Mouse (Mus musculus): ENCODE data around the gene Gm21454.
"Not testable (repeated sequence)": the region's sequence is repeated elsewhere in the genome, so short reads cannot be mapped to it uniquely, and the experiment has no call there.

Gene Gm21454

DNA sequence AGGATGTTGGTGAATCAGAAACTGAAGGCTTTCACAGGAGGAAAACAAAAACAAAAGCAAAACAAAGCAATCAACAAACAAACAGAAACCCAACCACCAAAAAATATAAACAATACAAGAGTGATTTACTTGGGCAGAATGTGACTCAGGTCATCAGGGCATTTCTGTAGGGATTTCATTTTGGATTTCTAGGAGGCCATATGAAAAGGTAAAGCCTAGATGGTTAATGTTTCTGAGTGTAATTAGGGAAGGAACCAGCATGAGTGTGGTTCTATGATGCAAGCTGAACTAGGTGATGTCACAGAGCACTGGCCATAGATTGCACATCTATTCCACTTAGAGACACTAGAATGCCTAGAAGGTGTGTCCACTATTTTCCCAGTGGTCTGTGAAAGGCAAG is at the start of gene Gm21454, which contains the start of gene Gm21440:
Gene Gm21454, plus strand, starts transcription at position 352 of the 400 bp plus-strand sequence.
Gene Gm21440, plus strand, starts transcription at position 301 of the 400 bp plus-strand sequence.
- in situ Hi-C loops (cut with MboI; ENCODE audit: low sequenced_read_pairs): not testable (repeated sequence)

DNA sequence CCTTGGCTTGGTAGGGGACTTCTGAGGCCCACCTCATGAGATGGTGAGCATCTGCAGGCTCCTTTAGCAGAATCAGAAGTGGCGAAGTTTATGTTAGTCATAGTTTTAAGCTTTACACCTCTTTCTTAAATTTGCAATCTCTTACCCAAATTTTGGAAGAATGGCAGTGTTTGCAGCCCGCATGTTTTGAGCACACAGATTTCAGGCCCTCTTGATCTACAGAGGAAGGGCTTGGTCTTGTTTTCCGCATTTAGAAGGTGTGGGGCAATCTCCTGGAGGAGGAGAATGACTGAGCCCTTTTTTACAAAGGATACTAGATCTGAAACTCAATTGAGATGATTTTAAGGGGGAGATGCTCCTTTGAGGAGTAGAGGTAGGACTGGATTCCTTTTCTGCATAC is 28.4 kb upstream of the Gm21454 start, which contains the start of gene Gm21828:
Gene Gm21828, minus strand, starts transcription at position 101 of the 400 bp plus-strand sequence.
- in situ Hi-C loops (cut with MboI; ENCODE audit: low sequenced_read_pairs): not testable (repeated sequence)

DNA sequence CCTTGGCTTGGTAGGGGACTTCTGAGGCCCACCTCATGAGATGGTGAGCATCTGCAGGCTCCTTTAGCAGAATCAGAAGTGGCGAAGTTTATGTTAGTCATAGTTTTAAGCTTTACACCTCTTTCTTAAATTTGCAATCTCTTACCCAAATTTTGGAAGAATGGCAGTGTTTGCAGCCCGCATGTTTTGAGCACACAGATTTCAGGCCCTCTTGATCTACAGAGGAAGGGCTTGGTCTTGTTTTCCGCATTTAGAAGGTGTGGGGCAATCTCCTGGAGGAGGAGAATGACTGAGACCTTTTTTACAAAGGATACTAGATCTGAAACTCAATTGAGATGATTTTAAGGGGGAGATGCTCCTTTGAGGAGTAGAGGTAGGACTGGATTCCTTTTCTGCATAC is 96.7 kb downstream of the Gm21454 start, which contains the start of gene Gm21725:
Gene Gm21725, minus strand, starts transcription at position 101 of the 400 bp plus-strand sequence.
- in situ Hi-C loops (cut with MboI; ENCODE audit: low sequenced_read_pairs): not testable (repeated sequence)

All from CH12F3 (cell line).